In the genomic region with DNA sequence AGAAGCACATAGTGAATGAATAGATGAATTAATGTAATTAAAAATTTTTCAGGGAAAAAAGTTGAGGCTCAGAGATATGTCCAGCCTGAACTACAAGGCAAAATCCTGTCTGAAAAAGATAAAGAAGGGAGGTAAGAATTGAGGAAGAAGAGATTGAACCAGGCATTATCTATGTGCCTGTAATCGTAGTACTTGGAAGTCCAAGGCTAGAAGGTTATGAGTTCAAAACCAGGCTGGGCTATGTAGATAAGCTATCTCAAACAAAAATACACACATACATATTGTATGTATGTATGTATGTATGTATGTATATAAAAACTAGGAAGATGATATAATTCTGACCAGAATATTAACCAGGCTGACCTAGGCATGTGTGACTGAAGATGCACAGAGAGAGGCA, we compare ENCODE assay signal across 18 mouse cellular contexts. TPM values are rescaled to one million over a fixed set of nuclear protein-coding genes. Genes with fewer than 3 reads are reported as not detected.
DNase-seq lines count a peak whose midpoint lies in the region; ATAC-seq and TF ChIP-seq lines count a peak whose summit lies in the region.
"Had no signal": no experiment of that assay in that cellular context is flagged by ENCODE, and none has a peak within 500 bp of the region (broad histone marks: within the 10 kb centered on the region; RNA-seq: fewer than 3 reads in every experiment).

No protein-coding gene starts in this region.

- H3K36me3 ChIP-seq in limb, embryonic 12.5 days = peaks cover 25% of the 10 kb centered on the region
- peaks cover 66% of the 10 kb centered on the region for H3K36me3 ChIP-seq in limb, embryonic 10.5 days
- peaks cover 32% of the 10 kb centered on the region for H3K36me3 ChIP-seq in liver, embryonic 12.5 days
- peaks cover 7% of the 10 kb centered on the region for H3K36me3 ChIP-seq in myocyte (ENCODE audit: control insufficient read depth, insufficient read depth)

- no peaks in the 10 kb centered on the region for H3K9me3 ChIP-seq in limb, embryonic 12.5 days
- no peaks in the 10 kb centered on the region for H3K9me3 ChIP-seq in limb, embryonic 10.5 days (replicated peaks)
- H3K9me3 ChIP-seq in liver, embryonic 12.5 days (replicated peaks) = no peaks in the 10 kb centered on the region
- H3K9me3 ChIP-seq: forebrain, embryonic 10.5 days; neural tube, embryonic 15.5 days had no signal

- no peaks in the 10 kb centered on the region for H3K27me3 ChIP-seq in limb, embryonic 12.5 days
- no peaks in the 10 kb centered on the region for H3K27me3 ChIP-seq in limb, embryonic 10.5 days (ENCODE audit: low read depth, poor library complexity, severe bottlenecking)
- H3K27me3 ChIP-seq in liver, embryonic 12.5 days (replicated peaks) = no peaks in the 10 kb centered on the region
- H3K27me3 ChIP-seq in myocyte (ENCODE audit: control insufficient read depth, insufficient read depth, insufficient read length) = no peaks in the 10 kb centered on the region
- H3K27me3 ChIP-seq: neural tube, embryonic 15.5 days had no signal

- no peak overlapping the region for H3K4me3 ChIP-seq in limb, embryonic 12.5 days (replicated peaks)
- no peak overlapping the region for H3K4me3 ChIP-seq in limb, embryonic 10.5 days
- no peak overlapping the region for H3K4me3 ChIP-seq in liver, embryonic 12.5 days
- H3K4me3 ChIP-seq in myocyte = no peak overlapping the region
- H3K4me3 ChIP-seq: forebrain, embryonic 10.5 days; neural tube, embryonic 15.5 days had no signal

- no peak overlapping the region for H3K9ac ChIP-seq in limb, embryonic 12.5 days (replicated peaks)
- H3K9ac ChIP-seq in liver, embryonic 12.5 days = no peak overlapping the region
- H3K9ac ChIP-seq: neural tube, embryonic 15.5 days had no signal

- WGBS in limb, embryonic 12.5 days = 86% methylated on average over 1 of the region's 1 CpGs
- WGBS in limb, embryonic 10.5 days = 91% methylated on average over 1 of the region's 1 CpGs
- 14% methylated on average over 1 of the region's 1 CpGs for WGBS in liver, embryonic 12.5 days (ENCODE audit: insufficient replicate concordance)

- no peak overlapping the region for H3ac ChIP-seq in myocyte (ENCODE audit: control insufficient read depth, insufficient read length)

- no peak for ATAC-seq in limb, embryonic 12.5 days (ENCODE audit: insufficient number of reproducible peaks, insufficient read depth, low FRiP score, low TSS enrichment, low read depth)
- ATAC-seq in liver, embryonic 12.5 days = peak; percentile 67

- H3K4me1 ChIP-seq in limb, embryonic 12.5 days (replicated peaks) = peaks cover 73% of the 10 kb centered on the region
- H3K4me1 ChIP-seq in limb, embryonic 10.5 days = peaks cover 24% of the 10 kb centered on the region
- H3K4me1 ChIP-seq in liver, embryonic 12.5 days = peaks cover 95% of the 10 kb centered on the region

- H3K27ac ChIP-seq in limb, embryonic 12.5 days = no peak overlapping the region
- H3K27ac ChIP-seq in limb, embryonic 10.5 days = no peak overlapping the region
- H3K27ac ChIP-seq in liver, embryonic 12.5 days = peak overlapping the region; percentile 77
- H3K27ac ChIP-seq: forebrain, embryonic 10.5 days; neural tube, embryonic 15.5 days had no signal

- H3K4me2 ChIP-seq in limb, embryonic 12.5 days = peak overlapping the region; percentile 26; the same call in 1 of the 2 replicates
- H3K4me2 ChIP-seq in liver, embryonic 12.5 days = peak overlapping the region; percentile 33
- H3K4me2 ChIP-seq in myocyte (ENCODE audit: low read depth) = peak overlapping the region; percentile 27
- H3K4me2 ChIP-seq: midbrain, embryonic 11.5 days; neural tube, embryonic 15.5 days had no signal

- peaks cover 100% of the 10 kb centered on the region for H3K79me2 ChIP-seq in myocyte (ENCODE audit: control insufficient read depth, insufficient read depth)

- no peak for DNase-seq in limb, embryonic 10.5 days (ENCODE audit: low spot score)
- DNase-seq in c-Kit-positive CD71-positive TER-119-positive erythroid progenitor cells, embryonic 14.5 days (ENCODE audit: low spot score) = peak; percentile 67
- no peak for DNase-seq in adrenal gland, postnatal 4 days (ENCODE audit: low spot score in 2 of 2)
- DNase-seq in frontal cortex, adult 2 months (ENCODE audit: extremely low spot score in 1 of 2, low spot score in 1 of 2) = no peak
- DNase-seq: adrenal gland, adult 8-10 months; gastrocnemius, postnatal 14 days; heart, postnatal 36 days; kidney, adult 9 months; kidney, postnatal 36 days; lung, adult 18-20 months; lung, postnatal 36 days; right cerebral cortex, postnatal 25 days had no signal

- no peak for TF ChIP-seq POLR2A in myocyte (IDR thresholded peaks at IDR 0.05; ENCODE audit: insufficient read length, low read depth)

TF ChIP-seq in myocyte, 11 proteins besides CTCF, POLR2A, EP300 and RAD21:
- TF ChIP-seq MYOD1 (IDR thresholded peaks at IDR 0.05; ENCODE audit: control insufficient read depth in 1 of 3, insufficient read length in 2 of 3, low read depth in 2 of 3) (no peak), MAX (IDR thresholded peaks at IDR 0.05; ENCODE audit: low read depth) (no peak), USF1 (IDR thresholded peaks at IDR 0.05; ENCODE audit: low read depth) (no peak), TCF12 (IDR thresholded peaks at IDR 0.05; ENCODE audit: insufficient read depth, poor library complexity, severe bottlenecking) (no peak), REST (IDR thresholded peaks at IDR 0.05; ENCODE audit: insufficient read depth, insufficient read length) (no peak), TCF3 (IDR thresholded peaks at IDR 0.05; ENCODE audit: insufficient read length, low read depth) (no peak), POLR2AphosphoS2 (IDR thresholded peaks at IDR 0.05; ENCODE audit: insufficient read length, low read depth) (no peak), E2F4 (IDR thresholded peaks at IDR 0.05; ENCODE audit: insufficient read depth) (no peak), CEBPB (IDR thresholded peaks at IDR 0.05; ENCODE audit: insufficient read depth, poor library complexity, severe bottlenecking) (no peak), MYOG (IDR thresholded peaks at IDR 0.05; ENCODE audit: control insufficient read depth in 1 of 3, insufficient read depth in 1 of 3, insufficient read length in 2 of 3, low read depth in 2 of 3) (no peak), SRF (IDR thresholded peaks at IDR 0.05; ENCODE audit: control insufficient read depth, insufficient read length, low read depth) (no peak)

RNA-seq across cellular contexts. Expression of gene Ip6k2, which starts 8.7 kb away (rescaled TPM):
- polyA plus RNA-seq in limb, embryonic 12.5 days (2016; fragmentation: Nextera tagmentation; extraction: Ambion mirVana) = 144 and 146 TPM in 2 replicates
- polyA plus RNA-seq in limb, embryonic 10.5 days (2016; fragmentation: Nextera tagmentation; extraction: Ambion mirVana) = 93.9 and 121 TPM in 2 replicates
- polyA plus RNA-seq in liver, embryonic 12.5 days (2016; fragmentation: Nextera tagmentation; extraction: Ambion mirVana) = 15.7 and 20.3 TPM in 2 replicates
- polyA plus RNA-seq in myocyte (2012; fragmentation: generic; extraction: Trizol) = 45.5 TPM
- 100 to 1,000 TPM; 124 to 130 TPM for total RNA-seq in adrenal gland, postnatal 4 days (2021)
- 204 and 217 TPM in 2 replicates for polyA plus RNA-seq in frontal cortex, adult 2 months (2012; rRNA removed)

RNA-seq across cellular contexts. Expression of gene Nckipsd, which starts 15.9 kb away (rescaled TPM):
- 19.3 and 21.6 TPM in 2 replicates for polyA plus RNA-seq in limb, embryonic 12.5 days (2016; fragmentation: Nextera tagmentation; extraction: Ambion mirVana)
- polyA plus RNA-seq in limb, embryonic 10.5 days (2016; fragmentation: Nextera tagmentation; extraction: Ambion mirVana) = 13.0 and 21.0 TPM in 2 replicates
- polyA plus RNA-seq in liver, embryonic 12.5 days (2016; fragmentation: Nextera tagmentation; extraction: Ambion mirVana) = 5.6 and 9.1 TPM in 2 replicates
- 5.9 TPM for polyA plus RNA-seq in myocyte (2012; fragmentation: generic; extraction: Trizol)
- 10 to 100 TPM; 10.9 to 14.5 TPM for total RNA-seq in adrenal gland, postnatal 4 days (2021)
- 55.5 and 58.8 TPM in 2 replicates for polyA plus RNA-seq in frontal cortex, adult 2 months (2012; rRNA removed)

RNA-seq across cellular contexts. Expression of gene Celsr3, which starts 33.8 kb away (rescaled TPM):
- 0.14 and 0.30 TPM in 2 replicates for polyA plus RNA-seq in limb, embryonic 12.5 days (2016; fragmentation: Nextera tagmentation; extraction: Ambion mirVana)
- polyA plus RNA-seq in limb, embryonic 10.5 days (2016; fragmentation: Nextera tagmentation; extraction: Ambion mirVana) = 0.06 and 0.14 TPM in 2 replicates
- 0.13 and 0.15 TPM in 2 replicates for polyA plus RNA-seq in liver, embryonic 12.5 days (2016; fragmentation: Nextera tagmentation; extraction: Ambion mirVana)
- 0.65 TPM for polyA plus RNA-seq in myocyte (2012; fragmentation: generic; extraction: Trizol)
- total RNA-seq in adrenal gland, postnatal 4 days (2021) = 10 to 100 TPM; 11.0 to 13.6 TPM
- 67.4 and 74.7 TPM in 2 replicates for polyA plus RNA-seq in frontal cortex, adult 2 months (2012; rRNA removed)

Comparison
In these comparisons a context has a peak if more than half of its experiments do, and no peak if none do; other contexts are left out.
1. RNA of gene Celsr3, which starts 33.8 kb away (polyA plus RNA-seq): 67.4 to 74.7 TPM in frontal cortex, adult 2 months; 0.65 TPM in myocyte (single experiment), 0.14 to 0.30 TPM in limb, embryonic 12.5 days, 0.13 to 0.15 TPM in liver, embryonic 12.5 days and 0.06 to 0.14 TPM in limb, embryonic 10.5 days; every median in the first group is over 10 times any median in the second.
2. Peak in every context shown above with its lines, with median percentiles within 50 percentile points of each other: H3K4me2 ChIP-seq.